Mouse (Mus musculus) gastrocnemius, adult 8-10 months (tissue): ENCODE measurements around the gene Hpd. TPM values are rescaled to one million over a fixed set of nuclear protein-coding genes. Genes with fewer than 3 reads are reported as not detected.
A peak's percentile ranks its signal among the peaks of the same experiment; 100 is the strongest.
"Not testable (repeated sequence)": the region's sequence is repeated elsewhere in the genome, so short reads cannot be mapped to it uniquely, and the experiment has no call there.

Experiments used
- DNase-seq, 2 experiments: peaks; one replicate each; pipeline ENCODE4 v3.0.0; 2022; ENCODE audit warnings: low spot score in 2 of 2
- total RNA-seq, 4 experiments: library from RNA; stranded (reverse); gene quantifications; 2 replicates each; pipeline ENCODE4 v1.2.4; 2022

The Hpd gene
- total RNA-seq: 1 to 10 TPM in 1 of 4 experiments, not detected in 3; 1.3 TPM

DNA sequence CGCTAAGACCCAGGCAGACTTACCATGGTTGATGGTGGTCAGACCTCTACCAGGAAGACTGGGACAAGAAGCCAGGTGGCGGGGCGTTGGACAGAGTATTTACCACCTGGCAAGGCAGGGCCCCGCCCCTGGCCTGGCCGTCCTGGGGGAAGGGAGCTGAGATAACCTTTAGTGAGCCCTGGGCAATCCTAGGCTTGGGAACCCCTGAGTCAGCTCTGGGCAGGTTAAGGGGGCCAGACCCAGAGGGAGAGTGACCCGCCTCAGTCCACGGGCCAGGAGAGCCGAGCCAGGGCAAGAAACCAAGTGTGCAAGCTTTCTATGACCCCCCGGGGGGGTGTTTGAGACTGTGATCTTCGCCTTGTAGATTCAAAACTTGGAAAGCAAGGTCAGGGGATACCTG, at the start of gene Hpd:
Hpd (minus strand) TSS at position 77 of the 400 bp plus-strand sequence.
- DNase-seq: no peak

DNA sequence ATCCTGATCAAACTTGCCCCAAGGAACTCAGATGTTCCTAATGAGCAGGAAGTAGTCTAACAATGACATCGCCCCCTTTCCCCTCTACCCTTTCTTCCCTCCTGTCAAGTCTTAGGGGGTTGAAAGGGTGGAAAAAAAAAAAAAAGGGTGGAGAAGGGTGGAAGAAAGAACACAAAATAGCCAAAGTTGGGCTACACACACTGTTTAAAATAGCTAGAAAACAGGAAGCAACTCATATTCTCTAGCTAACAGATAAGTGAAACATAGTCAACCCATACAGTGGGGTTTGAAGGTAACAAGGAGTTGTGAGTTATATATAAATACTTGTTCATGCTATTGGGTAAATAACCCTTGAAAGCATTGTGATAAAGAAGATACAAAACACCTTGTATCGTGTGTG, 49.7 kb upstream of the Hpd start:
- no peak for DNase-seq

DNA sequence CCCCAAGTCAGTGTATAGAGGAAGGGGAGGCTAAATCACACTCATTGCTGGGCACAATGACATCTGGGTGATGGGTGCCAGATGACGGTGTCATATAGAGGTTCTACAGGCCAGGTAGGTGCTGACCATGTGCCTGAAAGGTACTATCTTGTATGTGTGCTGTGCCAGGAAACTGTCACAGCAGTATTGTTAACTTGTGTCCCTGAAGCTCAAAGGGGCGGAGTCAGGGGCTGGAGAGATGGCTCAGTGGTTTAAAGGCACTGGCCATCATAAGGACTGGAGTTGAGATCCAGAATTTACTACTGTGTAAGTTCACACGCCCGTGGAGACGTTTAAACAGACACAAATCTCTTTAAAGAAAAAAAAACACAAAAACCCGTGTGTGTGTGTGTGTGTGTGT, 46.8 kb upstream of the Hpd start:
- DNase-seq: no peak

DNA sequence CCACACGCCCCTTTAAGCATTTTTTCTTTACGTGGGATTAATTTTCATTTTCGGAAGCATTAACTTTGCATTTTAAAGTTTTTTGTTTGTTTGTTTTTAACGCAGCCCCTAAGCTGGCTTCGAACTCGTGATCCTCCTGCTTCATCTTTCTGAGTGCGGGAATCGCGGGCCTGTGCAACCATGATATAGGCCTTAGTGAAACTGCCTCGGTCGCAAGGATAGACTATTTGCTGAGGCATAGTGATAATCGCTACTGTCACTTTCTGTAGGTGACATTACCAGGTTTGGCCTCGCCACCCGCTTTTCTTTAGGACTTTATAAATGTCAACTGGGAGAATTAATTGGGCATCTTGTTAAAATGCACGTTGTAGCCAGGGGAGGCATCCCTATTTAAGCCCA, 46.0 kb upstream of the Hpd start:
- DNase-seq: no peak

DNA sequence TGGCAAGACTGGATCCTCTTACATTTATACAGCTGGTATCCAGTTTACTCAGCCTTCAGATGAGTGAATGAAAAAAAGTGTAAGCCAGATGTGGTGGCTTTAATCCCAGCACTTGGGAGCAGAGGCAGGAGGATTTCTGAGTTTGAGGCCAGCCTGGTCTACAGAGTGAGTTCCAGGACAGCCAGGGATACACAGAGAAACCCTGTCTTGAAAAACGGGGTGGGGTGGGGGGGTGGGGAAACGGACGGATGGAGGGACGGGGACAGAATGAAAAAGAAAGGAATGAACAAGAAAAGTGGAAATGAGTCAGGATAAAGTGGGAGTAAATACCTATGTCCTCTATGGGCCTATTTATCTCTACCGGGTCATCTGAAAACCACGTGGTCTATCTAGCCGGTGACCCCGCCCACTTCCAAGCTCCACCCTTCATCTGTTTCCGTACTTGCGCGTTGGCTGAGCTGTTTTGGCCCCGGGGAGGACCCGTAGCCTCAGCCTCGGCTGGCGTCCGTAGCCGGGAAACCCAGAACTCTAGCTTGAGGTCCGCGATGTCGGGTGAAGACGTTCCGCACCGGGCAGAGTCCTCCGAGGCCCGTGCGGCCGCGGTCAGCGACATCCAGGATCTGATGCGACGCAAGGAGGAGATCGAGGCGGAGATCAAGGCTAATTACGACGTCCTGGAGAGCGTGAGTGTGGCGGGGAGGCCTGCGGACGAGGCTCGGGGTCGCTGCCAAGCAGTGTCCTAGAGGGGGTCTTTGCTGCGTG, 45.4 kb upstream of the Hpd start:
- DNase-seq: peak; percentile 95

DNA sequence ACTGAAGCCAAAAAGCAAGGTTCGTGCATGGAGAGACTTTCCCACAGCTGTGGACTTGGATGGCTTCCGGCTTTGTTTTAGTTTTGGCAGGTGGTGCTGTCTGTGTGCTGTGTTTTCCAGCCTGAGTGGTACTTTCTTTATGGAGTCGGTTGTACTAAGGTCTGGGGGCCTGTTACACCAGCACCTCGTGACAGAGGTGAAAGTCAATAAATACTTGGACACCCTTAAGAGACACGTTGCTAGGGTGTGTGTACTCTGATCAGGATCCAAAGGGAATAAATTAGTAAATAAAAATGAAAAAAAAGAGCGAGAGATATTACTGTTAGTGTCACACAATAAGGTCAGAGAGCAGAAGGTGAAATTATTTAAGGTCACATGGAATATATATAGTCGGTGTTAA, 44.3 kb upstream of the Hpd start:
- DNase-seq: no peak

DNA sequence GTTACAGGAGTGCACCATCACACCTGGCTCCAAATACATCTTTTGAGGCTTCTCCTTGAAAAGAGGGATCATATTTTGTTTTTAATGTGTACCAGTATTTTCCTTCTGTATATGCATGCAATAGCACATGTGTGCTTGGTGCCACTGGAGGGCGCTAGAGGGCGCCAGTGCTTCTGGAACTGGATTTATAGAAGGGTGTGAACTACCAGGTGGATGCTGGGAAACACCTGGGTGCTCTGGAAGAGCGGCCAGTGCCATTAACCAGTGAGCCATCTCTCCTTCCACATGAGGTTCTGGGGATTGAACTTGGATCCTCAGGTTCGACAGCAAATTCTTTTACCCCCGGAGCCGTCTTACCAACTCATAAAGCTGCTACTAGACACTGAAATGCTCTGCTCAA, 41.3 kb upstream of the Hpd start:
- DNase-seq: not testable (repeated sequence)

DNA sequence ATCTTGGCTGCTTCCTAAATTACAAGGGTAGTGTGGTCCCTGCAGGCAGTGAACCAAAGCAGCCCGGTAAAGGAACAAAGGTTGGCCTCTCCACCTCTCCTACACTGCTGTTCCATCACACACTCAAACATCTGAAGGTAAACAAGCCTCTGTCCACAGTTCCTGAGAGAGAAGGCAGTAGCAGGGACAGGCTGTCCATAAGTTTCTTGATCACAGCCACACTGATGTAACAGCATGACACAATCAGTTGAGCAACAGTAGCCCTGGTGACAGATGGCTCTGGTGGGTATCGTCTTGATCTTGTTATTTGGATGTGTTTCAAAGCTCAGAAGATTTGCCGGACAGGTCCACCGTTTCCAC, 40.5 kb upstream of the Hpd start:
- no peak for DNase-seq

DNA sequence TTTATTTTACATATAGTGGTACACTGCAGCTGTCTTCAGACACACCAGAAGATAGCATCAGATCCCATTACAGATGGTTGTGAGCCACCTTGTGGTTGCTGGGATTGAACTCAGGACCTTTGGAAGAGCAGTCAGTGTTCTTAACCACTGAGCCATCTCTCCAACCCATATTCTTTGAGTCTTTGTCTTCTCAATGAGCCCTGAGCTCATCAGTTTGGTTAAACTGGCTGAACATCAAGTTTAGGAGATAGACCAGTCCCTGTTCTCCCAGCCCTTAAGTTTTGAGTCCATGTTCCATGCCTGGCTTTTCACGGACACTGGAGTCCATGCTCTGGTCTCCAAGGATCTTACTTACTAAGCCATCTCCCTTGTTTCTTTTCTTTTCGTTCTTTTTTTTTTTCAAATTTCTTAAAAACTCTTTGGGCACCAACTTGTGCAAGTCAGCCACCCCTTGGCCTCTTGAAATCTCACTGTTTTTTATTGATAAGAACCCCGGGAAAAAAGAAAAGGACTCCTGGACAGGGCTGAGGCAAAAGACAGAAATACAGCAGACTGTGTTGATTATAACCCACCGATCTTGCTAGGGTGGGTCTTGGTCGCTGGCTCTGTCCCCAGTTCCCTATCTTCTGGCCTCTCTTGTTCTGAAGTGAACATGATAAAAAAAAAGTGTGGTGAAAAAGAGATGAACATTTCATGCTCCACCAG, 40.0 kb upstream of the Hpd start:
- DNase-seq: not testable (repeated sequence)

DNA sequence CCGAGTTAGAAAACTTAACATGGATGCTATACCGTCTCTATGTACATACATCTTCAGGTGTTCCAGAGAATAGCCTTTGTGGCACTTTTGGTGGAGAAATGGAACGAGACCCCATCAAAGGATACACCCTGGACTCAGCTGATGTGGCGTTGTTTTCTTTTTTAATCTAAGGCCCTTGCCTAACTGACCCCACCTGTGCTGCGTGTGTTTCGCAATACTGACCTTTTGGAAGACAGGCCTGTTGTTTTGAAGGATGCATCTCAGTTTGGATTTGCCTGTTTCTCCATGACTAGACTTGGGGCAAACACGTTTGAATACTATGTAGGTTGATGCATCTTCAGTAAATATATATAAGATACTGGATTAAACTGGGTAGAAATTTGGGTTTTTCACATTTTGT, 21.1 kb upstream of the Hpd start:
- not testable (repeated sequence) for DNase-seq

DNA sequence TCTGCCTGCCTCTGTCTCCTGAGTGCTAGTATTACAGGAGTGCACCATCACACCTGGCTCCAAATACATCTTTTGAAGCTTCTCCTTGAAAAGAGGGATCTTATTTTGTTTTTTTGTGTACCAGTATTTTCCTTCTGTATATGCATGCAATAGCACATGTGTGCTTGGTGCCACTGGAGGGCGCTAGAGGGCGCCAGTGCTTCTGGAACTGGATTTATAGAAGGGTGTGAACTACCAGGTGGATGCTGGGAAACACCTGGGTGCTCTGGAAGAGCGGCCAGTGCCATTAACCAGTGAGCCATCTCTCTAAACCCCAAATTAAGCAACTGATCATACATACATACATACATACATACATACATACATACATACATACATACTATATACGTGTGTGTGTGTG, 20.2 kb upstream of the Hpd start:
- DNase-seq: not testable (repeated sequence)

DNA sequence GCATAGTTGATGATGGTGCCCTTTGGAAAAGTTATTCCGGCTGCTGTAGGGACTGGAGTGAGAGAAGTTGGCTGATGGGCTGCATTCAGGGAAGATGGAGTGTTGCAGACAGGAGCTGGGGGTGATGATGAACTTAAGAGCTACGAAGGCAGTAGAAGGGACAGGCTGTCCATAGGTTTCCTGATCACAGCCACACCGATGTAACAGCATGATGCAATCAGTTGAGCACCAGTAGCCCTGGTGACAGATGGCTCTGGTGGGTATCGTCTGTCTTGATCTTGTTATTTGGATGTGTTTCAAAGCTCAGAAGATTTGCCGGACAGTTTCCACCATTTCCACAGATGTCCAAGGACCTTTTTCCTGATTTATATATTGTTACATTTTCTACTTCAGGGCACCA, 19.5 kb upstream of the Hpd start:
- no peak for DNase-seq

DNA sequence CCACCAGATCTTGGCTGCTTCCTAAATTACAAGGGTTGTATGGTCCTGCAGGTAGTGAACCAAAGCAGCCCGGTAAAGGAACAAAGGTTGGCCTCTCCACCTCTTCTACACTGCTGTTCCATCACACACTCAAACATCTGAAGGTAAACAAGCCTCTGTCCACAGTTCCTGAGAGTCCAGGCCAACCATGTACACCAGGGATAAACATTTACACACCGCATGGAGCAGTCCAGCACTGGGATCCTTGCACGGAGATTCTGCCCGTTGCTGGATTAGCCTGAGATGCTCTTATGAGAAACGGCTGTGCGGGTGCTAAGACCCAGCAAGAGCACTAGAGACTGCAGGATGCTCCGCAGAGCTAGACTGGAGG, 19.0 kb upstream of the Hpd start:
- no peak for DNase-seq

DNA sequence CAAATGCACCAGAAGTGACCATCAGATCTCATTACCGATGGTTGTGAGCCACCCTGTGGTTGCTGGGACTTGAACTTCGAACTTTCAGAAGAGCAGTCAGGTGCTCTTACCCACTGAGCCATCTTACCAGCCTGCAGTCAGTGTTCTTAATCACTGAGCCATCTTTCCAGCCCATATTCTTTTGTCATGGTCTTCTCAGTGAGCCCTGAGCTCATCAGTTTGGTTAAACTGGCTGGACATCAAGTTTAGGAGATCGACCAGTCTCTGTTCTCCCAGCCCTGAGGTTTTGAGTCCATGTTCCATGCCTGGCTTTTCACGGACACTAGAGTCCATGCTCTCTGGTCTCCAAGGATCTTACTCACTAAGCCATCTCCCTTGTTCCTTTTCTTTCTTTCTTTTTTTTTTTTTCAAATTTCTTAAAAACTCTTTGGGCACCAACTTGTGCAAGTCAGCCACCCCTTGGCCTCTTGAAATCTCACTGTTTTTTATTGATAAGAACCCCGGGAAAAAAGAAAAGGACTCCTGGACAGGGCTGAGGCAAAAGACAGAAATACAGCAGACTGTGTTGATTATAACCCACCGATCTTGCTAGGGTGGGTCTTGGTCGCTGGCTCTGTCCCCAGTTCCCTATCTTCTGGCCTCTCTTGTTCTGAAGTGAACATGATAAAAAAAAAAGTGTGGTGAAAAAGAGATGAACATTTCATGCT, 18.4 kb upstream of the Hpd start:
- not testable (repeated sequence) for DNase-seq

DNA sequence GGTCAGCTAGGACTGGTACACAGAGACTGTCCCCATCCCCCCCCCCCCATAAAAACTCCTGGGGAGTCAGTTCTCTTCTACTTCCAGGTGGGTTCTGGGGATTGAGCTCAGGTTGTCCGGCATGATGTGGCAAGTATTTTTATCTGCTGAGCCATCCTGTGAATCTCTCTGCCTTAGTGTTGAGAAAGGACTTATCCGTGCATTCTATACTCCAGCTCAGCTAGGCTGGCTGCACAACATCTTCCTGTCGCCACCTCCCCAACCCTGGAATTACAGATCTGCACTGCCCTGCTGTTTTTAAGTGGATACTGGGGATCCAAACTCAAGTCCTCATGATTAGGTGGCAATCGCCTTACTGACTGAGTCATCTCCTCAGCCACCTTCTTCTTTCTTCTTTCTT, 16.0 kb upstream of the Hpd start:
- no peak for DNase-seq

DNA sequence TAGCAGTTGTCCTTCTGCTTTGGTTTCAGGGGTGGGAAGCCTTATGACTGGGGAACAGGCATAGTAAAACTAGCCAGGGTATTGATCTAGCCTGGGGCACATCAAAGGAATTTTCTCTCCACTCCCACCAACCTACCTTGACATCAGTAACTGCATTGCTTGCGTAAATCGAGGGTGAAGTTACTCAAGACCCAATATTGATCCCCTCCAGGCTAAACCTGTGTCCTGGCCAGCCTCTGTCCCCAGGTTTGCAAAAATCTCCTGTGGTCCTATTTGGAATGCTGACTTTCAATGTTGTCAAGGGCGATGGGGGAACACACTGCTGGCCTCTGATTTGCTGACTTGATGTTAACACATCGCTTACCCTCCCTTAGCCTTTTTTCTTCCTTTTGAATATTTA, 14.2 kb upstream of the Hpd start:
- DNase-seq: no peak

DNA sequence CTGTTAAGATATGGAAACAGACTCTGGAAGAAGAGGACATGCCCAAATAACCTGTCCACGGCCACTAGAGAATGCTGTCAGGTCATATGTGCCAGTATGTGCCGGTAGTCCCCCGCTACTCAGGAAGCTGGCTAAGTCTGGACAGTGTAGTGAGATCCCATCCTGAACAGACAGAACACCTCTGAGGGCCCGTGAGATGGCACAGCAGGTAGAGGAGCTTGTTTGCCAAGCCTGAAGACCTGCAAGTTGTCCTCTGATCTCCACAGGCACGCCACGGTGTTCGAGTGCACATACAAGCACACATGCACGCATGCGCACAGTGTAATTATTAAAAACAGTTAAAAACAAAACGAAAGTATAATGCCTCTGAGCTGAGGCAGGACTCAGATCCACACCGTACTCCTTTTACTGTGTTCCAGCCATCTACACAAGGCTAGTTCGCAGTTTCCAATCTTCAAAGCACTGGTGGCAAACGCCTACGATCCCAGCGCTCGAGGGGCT, 13.0 kb upstream of the Hpd start:
- DNase-seq: no peak

DNA sequence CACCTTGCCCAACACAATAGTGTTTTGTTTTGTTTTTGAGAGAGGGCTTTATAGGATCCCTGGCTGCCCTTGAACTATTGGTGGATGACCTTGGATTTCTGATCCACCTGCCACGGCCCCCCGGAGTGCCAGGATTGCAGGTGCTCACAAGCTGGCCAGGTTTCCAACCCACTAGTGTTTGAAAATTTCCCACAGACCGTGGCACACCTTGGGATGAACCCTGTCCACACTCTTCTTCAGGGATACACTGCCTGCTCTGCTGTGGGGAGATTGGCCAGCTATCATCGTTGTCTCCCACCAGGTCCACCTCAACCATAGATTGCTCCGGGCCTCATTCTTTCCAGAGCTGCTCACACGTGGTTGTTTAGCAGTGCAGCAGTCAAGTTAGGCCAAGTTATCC, 12.3 kb upstream of the Hpd start:
- no peak for DNase-seq

DNA sequence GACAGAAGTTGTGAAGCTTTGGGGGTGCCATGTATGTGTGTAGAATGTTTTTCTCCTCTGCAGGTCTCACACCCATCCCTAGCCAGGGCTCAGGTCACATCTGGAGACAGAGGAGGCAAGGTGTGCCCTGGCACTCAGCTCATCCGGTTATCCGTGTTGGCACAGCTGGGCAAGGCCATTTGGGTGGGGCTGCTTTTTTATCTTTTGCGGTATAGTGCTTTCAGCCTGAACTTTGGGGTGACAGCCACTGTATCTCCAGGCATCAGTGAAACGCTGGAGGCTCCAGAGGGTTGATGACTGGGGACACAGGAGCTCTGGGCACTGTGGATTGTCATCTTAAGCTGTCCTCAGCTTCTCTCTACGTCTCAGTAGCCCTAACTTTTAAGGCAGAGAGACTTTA, 10.9 kb upstream of the Hpd start:
- no peak for DNase-seq

DNA sequence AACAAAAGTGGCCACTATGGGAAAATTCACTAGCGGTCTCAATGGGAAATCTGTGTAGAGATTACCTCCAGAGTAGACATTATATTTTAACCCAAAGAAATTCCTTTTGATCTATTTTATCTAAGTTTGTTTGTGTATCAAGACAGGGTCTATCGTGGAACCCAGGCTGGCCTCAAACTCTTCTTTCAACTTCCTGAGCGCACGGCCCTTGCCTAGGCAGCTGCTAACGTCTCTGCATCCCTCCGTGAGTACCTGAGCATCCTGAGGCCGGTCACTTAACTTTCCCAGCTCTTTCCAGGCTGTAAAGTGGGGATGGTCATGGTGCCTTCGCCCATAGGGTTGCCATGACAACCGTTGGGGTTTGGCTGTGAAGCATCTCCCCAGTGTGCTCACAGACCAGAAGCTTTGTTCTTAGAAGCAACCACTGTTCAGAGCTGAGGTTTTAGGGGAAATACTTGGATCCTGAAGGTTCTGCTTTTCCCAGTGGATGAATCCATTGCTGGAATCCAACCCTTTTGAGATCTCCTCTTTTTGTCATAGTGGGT, 10.2 kb upstream of the Hpd start:
- no peak for DNase-seq

DNA sequence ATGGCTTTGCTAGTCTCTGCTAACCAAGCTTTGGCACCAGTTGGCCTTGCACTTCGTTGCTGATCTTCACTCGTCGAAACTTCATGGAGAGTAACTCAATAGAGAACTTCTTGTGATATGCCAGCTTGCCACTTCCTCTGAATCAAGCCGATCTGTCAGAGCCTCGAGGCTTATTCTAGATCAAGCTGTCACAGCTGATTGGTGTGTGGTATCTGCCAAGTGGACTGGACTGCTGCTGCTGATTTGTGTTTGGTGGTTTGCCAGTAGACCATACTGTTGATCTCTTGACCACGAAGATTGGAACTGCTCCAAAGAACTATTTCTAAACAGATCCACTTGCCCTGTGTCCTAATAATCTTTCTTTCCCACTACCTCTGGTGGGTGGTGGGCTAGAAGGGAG, 8.9 kb upstream of the Hpd start:
- no peak for DNase-seq

DNA sequence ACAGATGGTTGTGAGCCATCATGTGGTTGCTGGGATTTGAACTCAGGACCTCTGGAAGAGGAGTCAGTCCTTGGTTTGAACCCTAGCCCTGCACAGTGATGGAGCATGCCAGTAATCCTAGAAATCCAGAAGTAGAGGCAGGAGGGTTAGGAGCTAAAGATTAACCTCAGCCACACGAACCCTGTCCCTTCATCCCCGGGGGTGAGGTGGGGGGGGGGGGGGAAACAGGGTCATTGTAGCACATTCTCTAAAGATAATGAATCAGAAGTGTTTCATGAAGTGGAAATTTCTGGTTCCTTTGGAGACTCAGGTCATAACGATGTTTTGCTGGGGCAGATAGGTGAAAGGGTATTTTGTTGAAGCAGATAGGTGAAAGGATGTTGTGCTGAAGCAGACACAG, 8.4 kb upstream of the Hpd start:
- no peak for DNase-seq
